Mouse (Mus musculus) spleen, adult 2 months (tissue): Measurements from ENCODE around the gene Nom1. TPM values are rescaled to one million over a fixed set of nuclear protein-coding genes. Genes with fewer than 3 reads are reported as not detected.

Experiments used
- DNase-seq, 2 experiments: peaks; one replicate each; pipeline versions ENCODE4 v3.0.0 to v3.0.0-alpha.2; 2012 to 2021; ENCODE audit warnings: low spot score in 2 of 2, low read depth in 1 of 2
- H3K27ac ChIP-seq: fragments of 200-500 bp; 2 replicates; pipeline ENCODE4 v1.5.1; 2012; ENCODE audit warnings: low read length, inconsistent platforms; ENCODE audit not compliant: insufficient read depth
- H3K27me3 ChIP-seq: fragments of 200-500 bp; 2 replicates; pipeline ENCODE4 v1.6.1; 2012; ENCODE audit warnings: mild to moderate bottlenecking, moderate library complexity, low read length, inconsistent platforms; ENCODE audit not compliant: control insufficient read depth, insufficient read depth
- H3K36me3 ChIP-seq: fragments of 200-500 bp; 2 replicates; pipeline ENCODE4 v1.6.1; 2012; ENCODE audit warnings: mild to moderate bottlenecking, low read length, inconsistent platforms; ENCODE audit not compliant: control insufficient read depth, insufficient read depth
- H3K4me1 ChIP-seq: fragments of 200-500 bp; 2 replicates; pipeline ENCODE4 v1.6.1; 2011; ENCODE audit warnings: inconsistent platforms; ENCODE audit not compliant: control insufficient read depth, insufficient read depth, insufficient read length
- H3K4me3 ChIP-seq: fragments of 200-500 bp; 2 replicates; pipeline ENCODE4 v1.5.1; 2011; ENCODE audit warnings: mild to moderate bottlenecking, inconsistent platforms; ENCODE audit not compliant: insufficient read depth, insufficient read length; ENCODE audit errors: extremely low read depth
- CTCF ChIP-seq: fragments of 200-500 bp; IDR thresholded peaks from 2 replicates; pipeline ENCODE4 v1.5.1; 2011; ENCODE audit warnings: mild to moderate bottlenecking, inconsistent platforms; ENCODE audit not compliant: insufficient read depth, insufficient read length, insufficient replicate concordance; ENCODE audit errors: extremely low read depth
- POLR2A ChIP-seq: fragments of 200-500 bp; IDR thresholded peaks from 2 replicates; pipeline ENCODE4 v1.6.1; 2011; ENCODE audit warnings: low read depth, low read length, inconsistent platforms
- WGBS: fragments of 180-500 bp; shearing (Covaris S2); methylation state at CpG from one replicate; pipeline ENCODE4 v1.1.7; 2018; 5-methylcytosine and 5-hydroxymethylcytosine counted together
- polyA plus RNA-seq: library from polyadenylated mRNA; depleted of rRNA; stranded (reverse); fragments of >200 nt; gene quantifications from 2 replicates; pipeline ENCODE4 v1.2.3, GENCODE M21; 2012; rRNA removed

Nom1 gene
- polyA plus RNA-seq, 1 experiment, result 5.7 TPM

- no peak overlapping the region for H3K4me3 ChIP-seq
- H3K36me3 ChIP-seq, result no peaks in the 10 kb centered on the region
- no peak for TF ChIP-seq CTCF
- TF ChIP-seq POLR2A, result no peak
- 9% methylated on average over 38 of the region's 38 CpGs for WGBS
- no peak overlapping the region for H3K27ac ChIP-seq
- H3K4me1 ChIP-seq, result no peaks in the 10 kb centered on the region
- H3K27me3 ChIP-seq, result peaks cover 19% of the 10 kb centered on the region
- no peak for DNase-seq
These were observed 50.8 kb downstream of the Nom1 start for GRCm38 (mm10) chr5:29484965-29485940.

- DNase-seq, result no peak
- peaks cover 16% of the 10 kb centered on the region for H3K27me3 ChIP-seq
- no peaks in the 10 kb centered on the region for H3K4me1 ChIP-seq
- no peaks in the 10 kb centered on the region for H3K36me3 ChIP-seq
- 7% methylated on average over 10 of the region's 10 CpGs for WGBS
- TF ChIP-seq CTCF (no peak), POLR2A (no peak)
- no peak overlapping the region for H3K27ac ChIP-seq
- no peak overlapping the region for H3K4me3 ChIP-seq
These were observed 51.5 kb downstream of the Nom1 start for GRCm38 (mm10) chr5:29485941-29486320.

DNA sequence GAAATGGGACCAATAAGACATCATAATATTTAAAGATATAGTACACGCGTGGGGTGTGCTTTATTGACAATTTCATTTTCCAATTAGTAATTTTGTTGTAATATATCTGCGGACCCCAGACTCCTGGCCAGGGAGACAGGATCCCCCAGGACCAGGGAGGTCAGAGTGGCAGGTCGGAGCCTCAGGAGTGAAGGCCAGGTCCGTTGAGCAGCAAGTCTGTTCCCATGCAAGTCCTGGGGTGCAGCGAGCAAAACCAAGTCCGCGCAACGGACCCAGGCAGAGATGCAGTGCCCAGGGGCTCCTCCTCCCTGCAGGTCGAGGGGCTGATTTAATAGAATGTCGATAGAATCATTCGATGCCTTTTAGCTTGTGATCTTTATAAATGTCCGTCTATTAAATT is 52.9 kb downstream of the Nom1 start:
- no peak overlapping the region for H3K27ac ChIP-seq
- H3K36me3 ChIP-seq, result no peaks in the 10 kb centered on the region
- no peak for TF ChIP-seq POLR2A
- no peak for TF ChIP-seq CTCF
- no peak for DNase-seq
- 35% methylated on average over 13 of the region's 13 CpGs for WGBS
- no peaks in the 10 kb centered on the region for H3K4me1 ChIP-seq
- H3K4me3 ChIP-seq, result no peak overlapping the region
- peaks cover 16% of the 10 kb centered on the region for H3K27me3 ChIP-seq

DNA sequence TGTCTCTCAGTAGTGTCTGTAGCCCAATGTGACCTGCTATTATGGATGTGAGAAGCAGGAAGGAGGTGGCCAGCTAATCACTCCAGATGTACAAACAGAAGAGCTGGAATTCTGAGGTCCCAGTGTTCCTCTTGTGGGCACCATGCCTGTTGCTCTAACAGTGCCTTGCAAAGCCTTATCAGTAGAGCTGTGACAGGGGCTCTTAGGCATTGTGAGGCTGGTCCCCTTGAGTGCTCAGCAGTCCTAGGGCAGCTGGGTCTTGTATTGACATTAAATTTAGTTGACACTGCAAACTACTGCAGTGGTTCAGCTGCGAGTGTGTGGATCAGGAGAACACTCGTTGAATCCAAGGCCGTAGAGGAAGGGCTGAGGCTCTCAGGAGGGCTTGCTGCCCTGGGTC is 72.5 kb downstream of the Nom1 start:
- Histone ChIP-seq H3K4me1 (no peaks in the 10 kb centered on the region), H3K4me3 (no peak overlapping the region), H3K27me3 (no peaks in the 10 kb centered on the region), H3K36me3 (no peaks in the 10 kb centered on the region), H3K27ac (no peak overlapping the region)
- DNase-seq, result no peak
- no peak for TF ChIP-seq POLR2A
- TF ChIP-seq CTCF, result no peak
- WGBS, result 55% methylated on average over 3 of the region's 3 CpGs

Other genes with a start within 250 kb of the Nom1 start
- 0.54 and 1.1 TPM in 2 replicates for gene Rnf32, start 238.7 kb upstream of the Nom1 start, polyA plus RNA-seq
- gene Lmbr1, start 56.3 kb upstream of the Nom1 start, polyA plus RNA-seq, result 0.84 and 1.2 TPM in 2 replicates
- gene Mnx1, start 43.8 kb downstream of the Nom1 start, polyA plus RNA-seq, result not detected in 2 replicates
- 5.7 and 5.8 TPM in 2 replicates for gene Ube3c, start 134.6 kb downstream of the Nom1 start, polyA plus RNA-seq